Mouse (Mus musculus) lung, postnatal 0 days (tissue): ENCODE measurements around the gene Efcab12.

Source experiments
- CTCF ChIP-seq: IDR thresholded peaks from 2 replicates; pipeline ENCODE4 v1.5.1; 2016; ENCODE audit warnings: antibody characterized with exemption, mild to moderate bottlenecking
- EP300 ChIP-seq: IDR thresholded peaks from 2 replicates; pipeline ENCODE4 v1.6.1; 2016; ENCODE audit warnings: antibody characterized with exemption, mild to moderate bottlenecking, control low read depth

DNA sequence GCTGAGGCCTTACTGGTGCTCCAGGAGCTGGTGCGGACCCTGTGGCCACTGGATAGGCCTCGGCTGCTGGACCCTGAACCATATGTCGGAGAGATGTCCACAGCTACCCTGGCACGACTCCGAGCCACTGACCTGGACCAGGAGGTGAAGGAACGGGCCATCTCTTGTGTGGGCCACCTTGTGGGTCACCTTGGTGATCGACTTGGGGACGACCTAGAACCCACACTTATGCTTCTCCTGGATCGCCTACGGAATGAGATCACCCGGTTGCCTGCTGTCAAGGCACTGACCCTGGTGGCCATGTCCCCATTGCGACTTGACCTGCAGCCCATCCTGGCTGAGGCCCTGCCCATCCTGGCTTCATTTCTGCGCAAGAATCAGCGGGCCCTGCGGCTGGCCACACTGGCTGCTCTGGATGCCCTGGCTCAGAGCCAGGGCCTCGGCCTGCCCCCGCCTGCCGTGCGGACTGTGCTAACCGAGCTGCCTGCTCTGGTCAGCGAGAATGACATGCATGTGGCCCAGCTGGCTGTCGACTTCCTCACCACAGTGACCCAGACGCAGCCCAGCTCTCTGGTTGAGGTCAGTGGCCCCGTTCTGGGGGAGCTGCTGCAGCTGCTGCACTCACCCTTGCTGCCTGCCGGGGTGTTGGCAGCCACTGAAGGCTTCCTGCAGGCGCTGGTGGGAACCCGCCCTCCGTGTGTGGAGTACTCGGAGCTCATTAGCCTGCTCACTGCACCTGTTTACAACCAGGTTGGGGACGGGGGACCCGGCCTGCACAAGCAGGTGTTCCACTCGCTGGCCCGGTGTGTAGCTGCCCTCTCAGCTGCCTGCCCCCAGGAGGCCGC is 46.1 kb downstream of the Efcab12 start:
- TF ChIP-seq CTCF, result no peak
- no peak for TF ChIP-seq EP300
